Mouse (Mus musculus) effector memory CD4-positive, alpha-beta T cell, adult 7 months (primary cell): Measurements from ENCODE around the gene Srarp. TPM values are rescaled to one million over a fixed set of nuclear protein-coding genes. Genes with fewer than 3 reads are reported as not detected.

ENCODE experiments used
- polyA plus RNA-seq: library from polyadenylated mRNA; unstranded; fragments of 100-300 nt; shearing (Covaris generic); gene quantifications from one replicate; pipeline ENCODE4 v1.2.1, GENCODE M21; 2017

Gene Srarp
- polyA plus RNA-seq = not detected

DNA sequence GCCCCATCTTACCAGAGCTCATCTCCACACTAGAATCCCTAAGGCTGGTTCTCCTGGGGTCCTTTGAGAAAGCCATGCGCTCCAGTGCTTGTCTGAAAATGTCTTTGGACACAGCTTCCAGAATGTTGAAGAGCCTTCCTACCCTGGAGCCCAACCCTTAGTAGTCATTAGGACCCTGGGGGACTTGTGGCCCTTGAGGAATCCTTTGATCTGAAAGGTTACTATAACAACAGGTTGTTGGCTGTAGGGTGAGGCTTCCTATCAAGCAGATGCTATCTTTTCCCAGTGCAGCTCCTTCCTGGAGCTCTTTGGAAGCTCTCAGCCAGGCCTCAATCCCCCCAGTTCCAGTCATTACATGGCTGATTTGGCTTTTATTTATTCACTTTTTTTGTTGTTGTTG, at the start of gene Srarp:
TSS of gene Srarp (minus strand) at position 132 of the 400 bp plus-strand sequence.

DNA sequence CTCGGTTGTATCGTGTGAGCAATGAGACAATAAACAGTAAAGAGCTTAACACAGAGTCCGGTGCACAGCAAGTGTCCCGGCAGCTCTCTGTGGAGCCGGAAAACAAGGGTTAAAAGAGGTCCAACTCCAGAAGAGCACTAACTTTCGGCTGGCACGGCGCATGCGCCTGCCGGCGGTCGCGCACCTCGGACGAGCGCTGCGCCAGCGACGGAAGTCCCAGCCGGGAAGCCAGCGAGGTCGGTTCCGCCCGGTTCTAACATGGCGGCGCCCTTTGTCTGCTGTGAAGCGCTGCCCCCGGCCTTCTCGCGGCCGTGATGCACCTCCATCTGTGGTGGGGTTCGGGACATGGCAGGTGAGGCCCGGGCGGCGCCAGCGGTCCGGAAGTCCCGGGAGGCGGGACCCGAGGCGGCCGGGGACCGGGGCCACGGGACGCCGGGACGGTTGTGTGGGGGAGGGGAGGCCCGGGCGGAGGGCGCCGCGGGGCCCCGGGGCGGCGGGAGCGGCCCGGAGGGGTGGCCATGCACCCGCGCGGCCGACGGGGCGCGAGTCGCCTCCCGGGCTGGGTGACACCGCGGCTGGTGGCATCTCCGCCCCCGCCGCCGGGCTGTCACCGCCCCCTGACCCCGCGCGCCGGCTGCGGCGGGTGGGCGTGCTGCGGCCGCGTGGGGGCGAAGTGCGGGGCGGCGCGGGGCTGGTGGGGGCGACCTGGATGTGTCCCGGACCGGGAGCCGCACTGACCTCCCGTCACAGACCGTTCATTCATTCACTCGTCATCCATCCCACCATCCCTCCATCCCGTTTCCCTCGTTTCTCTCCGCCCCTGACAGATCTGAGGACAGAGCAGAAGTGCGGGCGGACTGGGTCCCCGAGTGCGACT, 8.8 kb upstream of the Srarp start, which contains the start of gene Zbtb17:
TSS of gene Zbtb17 (plus strand) at position 204 of the 877 bp plus-strand sequence.

DNA sequence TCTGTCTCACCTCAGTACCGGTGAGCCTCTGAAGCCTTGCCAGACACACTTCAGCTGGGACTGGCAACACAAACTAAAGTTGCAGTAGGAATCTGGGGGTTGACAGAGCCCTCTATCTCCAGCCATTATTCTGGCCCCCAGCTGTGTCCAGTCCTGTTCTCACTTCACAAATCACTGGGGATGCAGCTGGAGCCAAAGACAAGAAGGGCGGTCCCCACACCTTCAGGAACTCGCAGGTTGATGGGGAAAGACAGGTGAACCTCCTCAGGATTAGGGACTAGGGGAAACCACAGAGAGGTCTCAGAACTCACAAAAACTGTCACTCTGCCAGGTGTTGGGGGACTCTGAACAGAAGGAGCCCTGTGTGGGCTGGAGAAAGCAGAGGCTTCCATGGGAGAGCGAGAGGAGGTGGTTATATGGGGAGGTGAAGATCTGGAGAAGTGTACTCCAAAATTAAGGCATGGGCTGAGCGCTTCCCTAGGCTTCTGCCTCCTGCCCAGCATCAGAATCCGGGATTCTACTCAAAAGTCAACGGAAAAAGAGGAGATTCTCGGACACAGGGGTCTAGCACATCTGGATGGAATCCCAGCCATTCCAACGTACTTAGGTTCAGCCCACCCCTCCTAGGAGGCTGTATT, 15.6 kb downstream of the Srarp start, which contains the start of gene Hspb7:
TSS of gene Hspb7 (plus strand) at position 588 of the 638 bp plus-strand sequence.

DNA sequence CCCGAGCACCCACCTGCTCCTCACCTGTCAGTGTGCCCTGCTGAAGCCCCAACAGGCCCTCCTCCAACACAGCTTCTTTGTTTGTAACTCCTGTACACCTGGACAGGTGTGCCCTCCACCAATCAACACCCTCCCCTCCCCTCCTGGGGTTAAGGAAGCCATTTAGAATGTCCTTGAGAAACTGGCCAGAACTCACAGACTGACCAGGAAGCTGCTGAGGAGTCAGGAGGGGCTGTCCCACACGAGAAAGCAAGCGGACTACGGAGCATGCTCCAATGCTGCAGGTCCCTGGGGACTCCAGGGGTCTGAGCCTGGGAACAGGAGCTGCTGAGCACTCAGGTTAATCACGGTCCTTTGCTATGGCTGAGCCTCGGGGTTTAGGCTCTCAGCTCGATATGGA, 20.0 kb downstream of the Srarp start, which contains the start of gene Clcnkb:
TSS of gene Clcnkb (minus strand) at position 91 of the 400 bp plus-strand sequence.

DNA sequence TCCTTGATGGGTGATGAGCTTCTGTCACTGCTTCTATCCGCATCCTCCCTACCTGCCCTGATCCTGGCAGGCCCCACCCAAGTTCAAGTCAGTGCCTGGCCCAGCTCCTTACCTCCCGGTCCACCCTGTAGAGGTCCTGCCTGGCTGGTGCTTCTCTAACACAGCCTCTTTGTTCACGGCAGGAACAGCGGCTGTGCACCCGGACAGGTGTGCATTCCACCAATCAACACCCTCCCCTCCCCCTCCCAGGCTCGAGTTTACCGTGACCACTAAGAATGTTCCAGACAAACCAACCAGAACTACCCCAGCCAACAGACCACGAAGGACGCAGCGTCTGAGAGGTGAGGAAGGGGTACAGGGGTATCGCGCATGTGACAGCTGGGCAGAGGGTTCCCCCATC, 37.4 kb downstream of the Srarp start, which contains the start of gene Clcnka:
TSS of gene Clcnka (minus strand) at position 180 of the 400 bp plus-strand sequence.

Other genes starting within 250 kb of the Srarp start
- 1.6 TPM for gene Rsg1, start 222.1 kb downstream of the Srarp start, polyA plus RNA-seq
- gene Arhgef19, start 196.6 kb downstream of the Srarp start, polyA plus RNA-seq = 0.22 TPM
- not detected for gene Epha2, start 134.9 kb downstream of the Srarp start, polyA plus RNA-seq
- not detected for gene Fam131c, start 67.9 kb downstream of the Srarp start, polyA plus RNA-seq
- not detected for gene Clcnka, start 37.4 kb downstream of the Srarp start, polyA plus RNA-seq
- not detected for gene Clcnkb, start 20.1 kb downstream of the Srarp start, polyA plus RNA-seq
- not detected for gene Hspb7, start 15.3 kb downstream of the Srarp start, polyA plus RNA-seq
- 41.1 TPM for gene Zbtb17, start 8.5 kb upstream of the Srarp start, polyA plus RNA-seq
- 21.2 TPM for gene Spen, start 102.5 kb upstream of the Srarp start, polyA plus RNA-seq
- gene Fblim1, start 170.0 kb upstream of the Srarp start, polyA plus RNA-seq = not detected
- gene Tmem82, start 182.5 kb upstream of the Srarp start, polyA plus RNA-seq = 0.35 TPM
- gene Slc25a34, start 187.7 kb upstream of the Srarp start, polyA plus RNA-seq = not detected
- gene Plekhm2, start 228.8 kb upstream of the Srarp start, polyA plus RNA-seq = 9.7 TPM
- 0.98 TPM for gene Rsc1a1, start 249.5 kb upstream of the Srarp start, polyA plus RNA-seq